Mouse (Mus musculus) layer of hippocampus, postnatal 10 days (tissue): ENCODE measurements around the gene Olfr13. TPM values are rescaled to one million over a fixed set of nuclear protein-coding genes. Genes with fewer than 3 reads are reported as not detected.
"Not testable (repeated sequence)": the region's sequence is repeated elsewhere in the genome, so short reads cannot be mapped to it uniquely, and the experiment has no call there.

ENCODE experiments used
- DNase-seq, 2 experiments: peaks; one replicate each; pipeline ENCODE4 v3.0.0; 2021; ENCODE audit warnings: low spot score in 2 of 2
- long read RNA-seq: library from polyadenylated mRNA; stranded (forward); transcript quantifications from one replicate; pipeline ENCODE4 v2.0.0, GENCODE M21; 2023
- total RNA-seq, 2 experiments: library from RNA; stranded (reverse); gene quantifications; 2 replicates each; pipeline ENCODE4 v1.2.3; 2021

Gene Olfr13
- total RNA-seq: not detected
- long read RNA-seq: 0 reads

- no peak for DNase-seq
Observed at GRCm38 (mm10) chr6:43171840-43172239, at the start of gene Olfr13. Gene Olfr13 (plus strand): TSS chr6:43172140.

- not testable (repeated sequence) for DNase-seq
Observed at GRCm38 (mm10) chr6:43146267-43146666, 25.7 kb upstream of the Olfr13 start, which contains the start of gene Olfr237-ps1. Gene Olfr237-ps1 (plus strand): TSS chr6:43146567.

GRCm38 (mm10) chr6:43159502-43159901, 12.4 kb upstream of the Olfr13 start:
- DNase-seq: no peak

- DNase-seq: no peak
Observed at GRCm38 (mm10) chr6:43162982-43163381, 9.0 kb upstream of the Olfr13 start, which contains the start of gene Olfr437. Gene Olfr437 (plus strand): TSS chr6:43163282.

- peak in 1 of 2 experiments; percentile 31 for DNase-seq
Observed at GRCm38 (mm10) chr6:43167246-43167645, 4.7 kb upstream of the Olfr13 start.

GRCm38 (mm10) chr6:43178129-43178528, 6.2 kb downstream of the Olfr13 start:
- no peak for DNase-seq

GRCm38 (mm10) chr6:43178584-43179501, 6.9 kb downstream of the Olfr13 start:
- DNase-seq: peak in 1 of 2 experiments; percentile 26

- no peak for DNase-seq
Observed at GRCm38 (mm10) chr6:43190986-43191385, 19.0 kb downstream of the Olfr13 start.

- no peak for DNase-seq
Observed at GRCm38 (mm10) chr6:43196781-43197180, 24.8 kb downstream of the Olfr13 start, which contains the start of gene Olfr435. Gene Olfr435 (plus strand): TSS chr6:43197146.

GRCm38 (mm10) chr6:43198094-43198493, 26.2 kb downstream of the Olfr13 start:
- no peak for DNase-seq

GRCm38 (mm10) chr6:43202786-43203185, 30.8 kb downstream of the Olfr13 start:
- DNase-seq: no peak

GRCm38 (mm10) chr6:43205355-43205754, 33.4 kb downstream of the Olfr13 start:
- no peak for DNase-seq

GRCm38 (mm10) chr6:43212873-43213272, 40.9 kb downstream of the Olfr13 start, which contains the start of gene Olfr434:
Gene Olfr434 (plus strand): TSS chr6:43213021.
- not testable (repeated sequence) for DNase-seq

Other genes with a start within 250 kb of the Olfr13 start
- gene Olfr444, start 223.1 kb upstream of the Olfr13 start, total RNA-seq: not detected
- not detected for gene Olfr441, start 65.8 kb upstream of the Olfr13 start, total RNA-seq
- gene Olfr237-ps1, start 25.6 kb upstream of the Olfr13 start, total RNA-seq: not detected
- not detected for gene Olfr437, start 8.9 kb upstream of the Olfr13 start, total RNA-seq
- gene Olfr435, start 25.0 kb downstream of the Olfr13 start, total RNA-seq: not detected
- not detected for gene Olfr434, start 40.9 kb downstream of the Olfr13 start, total RNA-seq
- not detected for gene Olfr47, start 59.4 kb downstream of the Olfr13 start, total RNA-seq
- 1 to 10 TPM; 4.6 to 4.9 TPM for gene Arhgef5, start 93.4 kb downstream of the Olfr13 start, total RNA-seq
- gene Nobox, start 137.4 kb downstream of the Olfr13 start, total RNA-seq: not detected